Mouse (Mus musculus): ENCODE measurements around the gene Gm10964. TPM values are rescaled to one million over a fixed set of nuclear protein-coding genes. Genes with fewer than 3 reads are reported as not detected.
A peak's percentile ranks its signal among the peaks of the same experiment; 100 is the strongest.

Gene Gm10964
- not detected in 2 replicates for polyA plus RNA-seq (2012; rRNA removed)
- polyA plus RNA-seq (2014; fragmentation: Nextera tagmentation; extraction: Ambion mirVana), result not detected in 2 replicates

DNA sequence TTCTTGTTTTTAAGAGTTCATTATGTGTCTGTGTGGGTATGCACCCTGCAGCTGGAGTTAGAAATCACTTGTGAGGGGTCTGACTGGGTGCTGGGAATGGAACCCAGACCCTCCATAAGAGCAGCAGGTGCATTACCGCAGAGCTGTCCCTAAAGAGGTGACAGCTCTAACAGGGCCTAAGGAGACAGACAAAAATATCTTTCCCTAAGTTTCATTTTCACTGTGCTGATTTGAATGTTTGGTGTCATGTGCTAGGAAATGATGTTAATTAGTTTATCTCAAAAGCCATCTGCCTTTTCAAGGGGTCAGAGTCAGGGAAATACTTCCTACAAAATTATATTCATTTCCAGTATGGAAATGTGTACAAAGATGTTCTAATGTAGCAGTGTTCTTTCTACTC, at the start of gene Gm10964:
TSS of gene Gm10964 (plus strand) at position 38 of the 400 bp plus-strand sequence.
- H3K4me2 ChIP-seq (replicated peaks; ENCODE audit: low read depth, low read length, severe bottlenecking), result peak within 1 kb of the TSS; percentile 74
- peaks cover 36% of the 10 kb centered on the region for H3K4me1 ChIP-seq (ENCODE audit: control insufficient read depth, insufficient read depth, low read length)
- H3K36me3 ChIP-seq (ENCODE audit: control insufficient read depth, insufficient read depth, low read length), result peaks cover 24% of the 10 kb centered on the region
- no peak for DNase-seq (ENCODE audit: low spot score)
- TF ChIP-seq POLR2A (IDR thresholded peaks at IDR 0.05; ENCODE audit: borderline replicate concordance, extremely low read depth, insufficient read depth, insufficient read length), result no peak
- peak within 1 kb of the TSS; percentile 94 for H3K27ac ChIP-seq (replicated peaks; ENCODE audit: low read depth, low read length)
- ATAC-seq (ENCODE audit: low FRiP score, low read depth), result no peak
- H3K4me3 ChIP-seq (replicated peaks; ENCODE audit: low read length), result peak within 1 kb of the TSS; percentile 49
- peak within 1 kb of the TSS; percentile 59 for H3K9ac ChIP-seq (ENCODE audit: low read depth, low read length, severe bottlenecking)
- H3K27me3 ChIP-seq (ENCODE audit: control insufficient read depth, insufficient read depth, low read length), result no peaks in the 10 kb centered on the region
- no peaks in the 10 kb centered on the region for H3K9me3 ChIP-seq (ENCODE audit: control insufficient read depth, low read length)
- 96% methylated on average over 1 of the region's 1 CpGs for WGBS

DNA sequence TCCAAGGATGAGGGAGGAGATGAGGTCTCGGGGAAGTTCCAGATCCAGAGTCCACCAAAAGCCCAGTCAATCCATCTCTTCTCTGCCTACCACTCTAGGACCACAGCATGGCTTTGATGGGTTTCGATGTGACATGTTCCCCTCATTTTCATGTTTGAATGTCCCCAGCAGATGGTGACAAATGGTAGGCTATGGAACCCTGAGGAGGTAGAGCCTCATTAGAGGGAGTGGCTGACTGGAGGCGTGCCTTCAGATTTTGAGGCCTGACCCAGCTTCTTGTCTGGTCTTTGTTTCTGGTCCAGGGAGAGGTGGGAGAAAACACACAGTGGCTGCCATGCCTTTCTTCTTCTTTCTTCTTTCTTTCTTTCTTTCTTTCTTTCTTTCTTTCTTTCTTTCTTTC, 48.7 kb upstream of the Gm10964 start:
- Histone ChIP-seq H3K27me3 (ENCODE audit: control insufficient read depth, insufficient read depth, low read length) (no peaks in the 10 kb centered on the region), H3K9ac (ENCODE audit: low read depth, low read length, severe bottlenecking) (no peak overlapping the region), H3K4me2 (replicated peaks; ENCODE audit: low read depth, low read length, severe bottlenecking) (no peak overlapping the region), H3K36me3 (ENCODE audit: control insufficient read depth, insufficient read depth, low read length) (no peaks in the 10 kb centered on the region), H3K27ac (replicated peaks; ENCODE audit: low read depth, low read length) (no peak overlapping the region), H3K4me1 (ENCODE audit: control insufficient read depth, insufficient read depth, low read length) (no peaks in the 10 kb centered on the region), H3K4me3 (replicated peaks; ENCODE audit: low read length) (no peak overlapping the region), H3K9me3 (ENCODE audit: control insufficient read depth, low read length) (no peaks in the 10 kb centered on the region)
- DNase-seq (ENCODE audit: low spot score) (no peak), ATAC-seq (ENCODE audit: low FRiP score, low read depth) (no peak)
- WGBS, result 80% methylated on average over 3 of the region's 3 CpGs
- no peak for TF ChIP-seq POLR2A (IDR thresholded peaks at IDR 0.05; ENCODE audit: borderline replicate concordance, extremely low read depth, insufficient read depth, insufficient read length)

DNA sequence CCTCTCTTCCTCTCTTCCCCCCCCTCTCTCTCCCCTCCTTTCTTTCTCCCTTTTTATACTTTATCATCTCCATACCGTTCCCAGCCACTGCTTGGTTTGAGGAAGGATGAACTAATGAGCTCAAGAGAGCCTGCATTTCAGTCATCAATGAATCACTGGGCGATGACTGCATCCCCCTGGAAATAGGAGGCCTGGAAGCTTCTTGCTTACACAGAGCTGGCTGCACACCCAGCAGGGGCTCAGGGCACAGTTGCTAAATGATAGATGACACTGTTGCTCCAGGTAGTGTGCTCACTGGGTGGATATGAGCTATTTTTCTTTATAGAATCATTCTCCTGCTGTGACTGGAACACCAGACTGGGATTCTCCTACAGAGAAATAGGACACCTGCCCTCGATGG, 43.6 kb upstream of the Gm10964 start:
- WGBS, result 59% methylated on average over 3 of the region's 3 CpGs
- ATAC-seq (ENCODE audit: low FRiP score, low read depth) (no peak), DNase-seq (ENCODE audit: low spot score) (no peak)
- Histone ChIP-seq H3K4me2 (replicated peaks; ENCODE audit: low read depth, low read length, severe bottlenecking) (no peak overlapping the region), H3K9ac (ENCODE audit: low read depth, low read length, severe bottlenecking) (no peak overlapping the region), H3K27me3 (ENCODE audit: control insufficient read depth, insufficient read depth, low read length) (no peaks in the 10 kb centered on the region), H3K4me3 (replicated peaks; ENCODE audit: low read length) (no peak overlapping the region), H3K9me3 (ENCODE audit: control insufficient read depth, low read length) (no peaks in the 10 kb centered on the region), H3K4me1 (ENCODE audit: control insufficient read depth, insufficient read depth, low read length) (no peaks in the 10 kb centered on the region), H3K27ac (replicated peaks; ENCODE audit: low read depth, low read length) (no peak overlapping the region), H3K36me3 (ENCODE audit: control insufficient read depth, insufficient read depth, low read length) (no peaks in the 10 kb centered on the region)
- no peak for TF ChIP-seq POLR2A (IDR thresholded peaks at IDR 0.05; ENCODE audit: borderline replicate concordance, extremely low read depth, insufficient read depth, insufficient read length)

DNA sequence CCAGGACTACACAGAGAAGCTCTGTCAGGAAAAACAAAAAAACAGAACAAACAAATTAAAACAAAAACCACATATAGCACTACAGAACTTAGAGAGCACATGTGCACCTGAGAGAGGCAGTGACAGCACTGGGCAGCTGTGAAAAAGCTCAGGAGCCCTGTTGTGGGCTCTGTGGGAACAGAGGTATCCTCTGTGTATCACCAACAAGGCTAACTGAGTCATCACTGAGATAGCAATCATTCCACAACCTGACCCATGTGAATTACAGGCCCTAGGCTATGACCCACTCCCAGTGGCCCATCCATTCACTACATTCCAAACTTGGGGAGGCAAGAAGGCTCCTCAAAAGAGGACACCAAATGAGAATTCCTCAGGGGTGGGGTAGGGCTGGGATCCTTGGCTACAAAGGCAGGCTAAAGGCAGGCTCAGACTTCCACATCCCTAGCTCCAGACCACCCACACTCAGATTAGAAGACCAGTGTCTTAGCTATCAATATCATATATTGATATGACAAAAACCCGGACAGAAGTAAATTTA, 42.7 kb upstream of the Gm10964 start:
- TF ChIP-seq POLR2A (IDR thresholded peaks at IDR 0.05; ENCODE audit: borderline replicate concordance, extremely low read depth, insufficient read depth, insufficient read length), result no peak
- no peak overlapping the region for H3K27ac ChIP-seq (replicated peaks; ENCODE audit: low read depth, low read length)
- no peak overlapping the region for H3K9ac ChIP-seq (ENCODE audit: low read depth, low read length, severe bottlenecking)
- 74% methylated on average over 1 of the region's 1 CpGs for WGBS
- no peaks in the 10 kb centered on the region for H3K27me3 ChIP-seq (ENCODE audit: control insufficient read depth, insufficient read depth, low read length)
- no peak for DNase-seq (ENCODE audit: low spot score)
- H3K9me3 ChIP-seq (ENCODE audit: control insufficient read depth, low read length), result no peaks in the 10 kb centered on the region
- H3K4me1 ChIP-seq (ENCODE audit: control insufficient read depth, insufficient read depth, low read length), result no peaks in the 10 kb centered on the region
- ATAC-seq (ENCODE audit: low FRiP score, low read depth), result no peak
- H3K4me2 ChIP-seq (replicated peaks; ENCODE audit: low read depth, low read length, severe bottlenecking), result no peak overlapping the region
- H3K36me3 ChIP-seq (ENCODE audit: control insufficient read depth, insufficient read depth, low read length), result no peaks in the 10 kb centered on the region
- H3K4me3 ChIP-seq (replicated peaks; ENCODE audit: low read length), result no peak overlapping the region

DNA sequence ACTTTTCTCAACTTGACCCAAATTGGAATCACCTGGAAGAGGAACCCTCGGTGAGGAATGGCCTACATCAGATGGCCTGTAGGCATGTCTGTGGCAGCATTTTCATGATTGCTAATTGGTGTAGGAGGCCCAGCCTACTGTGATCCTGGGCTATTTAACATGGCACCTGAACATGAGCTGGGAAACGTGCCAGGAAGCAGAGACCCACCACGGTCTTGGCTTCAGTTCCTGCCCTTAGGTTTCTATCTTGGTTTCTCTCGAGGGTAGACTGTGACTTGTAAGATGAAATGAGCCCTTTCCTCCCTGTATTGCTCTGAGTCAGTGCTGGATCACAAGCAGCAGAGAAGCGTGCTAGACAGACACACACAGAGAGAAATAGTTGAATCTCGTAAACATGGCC, 34.5 kb upstream of the Gm10964 start:
- 48% methylated on average over 6 of the region's 6 CpGs for WGBS

More for the DNA sequence above, 34.5 kb upstream of the Gm10964 start:
- peak; percentile 15 for DNase-seq (ENCODE audit: low spot score)
- no peaks in the 10 kb centered on the region for H3K9me3 ChIP-seq (ENCODE audit: control insufficient read depth, low read length)
- H3K27me3 ChIP-seq (ENCODE audit: control insufficient read depth, insufficient read depth, low read length), result no peaks in the 10 kb centered on the region
- H3K27ac ChIP-seq (replicated peaks; ENCODE audit: low read depth, low read length), result no peak overlapping the region
- TF ChIP-seq POLR2A (IDR thresholded peaks at IDR 0.05; ENCODE audit: borderline replicate concordance, extremely low read depth, insufficient read depth, insufficient read length), result no peak
- no peak for ATAC-seq (ENCODE audit: low FRiP score, low read depth)
- H3K36me3 ChIP-seq (ENCODE audit: control insufficient read depth, insufficient read depth, low read length), result no peaks in the 10 kb centered on the region
- no peak overlapping the region for H3K4me3 ChIP-seq (replicated peaks; ENCODE audit: low read length)
- 0 out of 2 replicates have a peak, but pooled peaks cover 3% of the 10 kb centered on the region for H3K4me1 ChIP-seq (ENCODE audit: control insufficient read depth, insufficient read depth, low read length)
- H3K9ac ChIP-seq (ENCODE audit: low read depth, low read length, severe bottlenecking), result no peak overlapping the region
- no peak overlapping the region for H3K4me2 ChIP-seq (replicated peaks; ENCODE audit: low read depth, low read length, severe bottlenecking)

Data from limb, embryonic 14.5 days (tissue).